Mouse (Mus musculus): ENCODE results near the gene Tut4.
A peak's percentile ranks its signal among the peaks of the same experiment; 100 is the strongest.

The Tut4 gene

GRCm38 (mm10) chr4:108459231-108460155 is at the start of gene Tut4:
TSS of gene Tut4 (plus strand) at chr4:108459426.
- peak; percentile 98 for DNase-seq (ENCODE audit: extremely low spot score)

GRCm38 (mm10) chr4:108424587-108424986 is 34.6 kb upstream of the Tut4 start:
- no peak for DNase-seq (ENCODE audit: extremely low spot score)

- DNase-seq (ENCODE audit: extremely low spot score) = no peak
Measured at GRCm38 (mm10) chr4:108427719-108428340, 31.4 kb upstream of the Tut4 start.

DNA sequence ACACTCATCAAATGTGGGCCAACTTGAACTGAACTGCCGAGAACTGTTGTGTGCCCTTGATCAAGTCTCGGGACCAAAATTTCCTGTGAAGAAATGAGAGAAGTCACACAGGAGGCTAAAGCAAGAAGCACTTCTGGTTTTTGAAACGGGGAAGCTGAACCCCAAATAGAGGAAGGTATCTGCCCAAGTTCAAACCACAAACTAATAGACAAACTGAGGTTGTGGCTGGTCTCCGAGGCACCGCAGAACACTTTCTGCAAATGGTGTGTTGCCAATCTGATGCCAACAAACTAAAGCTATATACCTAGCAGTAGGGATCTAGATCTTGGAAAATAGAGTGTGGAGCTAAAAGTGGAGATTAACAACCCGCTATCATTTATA is 30.9 kb upstream of the Tut4 start:
- DNase-seq (ENCODE audit: extremely low spot score) = no peak

DNA sequence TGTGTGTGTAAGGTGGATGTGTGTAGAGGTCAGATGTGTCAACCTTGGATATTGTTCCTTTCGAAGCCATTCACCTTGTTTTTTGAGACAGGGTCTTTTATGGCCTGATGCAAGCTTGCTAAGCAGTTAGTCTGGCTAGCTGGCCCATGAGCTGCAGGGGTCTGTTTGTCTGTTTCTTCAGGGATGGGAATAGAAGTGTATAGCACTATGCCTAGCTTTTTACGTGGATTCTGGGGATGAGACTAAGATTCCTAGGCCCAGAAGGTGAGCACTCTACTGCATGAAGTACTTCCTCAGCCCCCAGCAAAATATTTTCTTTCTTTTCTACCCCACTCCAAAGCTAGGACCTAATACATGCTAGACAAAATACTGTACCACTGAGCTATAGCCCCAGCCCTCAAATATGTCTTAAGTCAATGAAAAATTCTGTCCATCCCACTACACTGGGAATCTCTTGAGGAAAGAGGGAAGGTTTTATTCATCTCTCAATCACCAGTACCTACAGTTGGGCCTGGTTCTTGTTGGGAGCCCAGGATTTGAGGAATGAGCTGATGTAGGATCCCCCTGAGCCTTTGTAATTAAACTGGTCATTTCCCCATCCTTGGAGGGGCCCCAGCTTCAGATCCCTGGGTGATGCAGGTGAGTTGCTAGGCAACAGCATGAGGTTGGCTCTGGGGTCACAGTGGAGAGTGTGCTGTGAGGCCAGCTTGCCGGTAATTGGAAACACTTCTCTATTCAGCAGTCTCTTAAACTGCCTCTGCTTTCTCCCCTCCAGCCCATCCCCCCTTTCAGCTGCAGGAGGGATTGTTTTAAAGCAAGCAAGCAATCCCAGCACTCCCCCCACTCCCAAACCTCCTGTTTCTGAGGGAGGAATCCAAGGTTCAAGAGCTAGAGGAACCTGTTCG is 28.3 kb upstream of the Tut4 start:
- DNase-seq (ENCODE audit: extremely low spot score) = peak; percentile 85

GRCm38 (mm10) chr4:108431561-108431936 is 27.7 kb upstream of the Tut4 start:
- DNase-seq (ENCODE audit: extremely low spot score) = no peak

DNA sequence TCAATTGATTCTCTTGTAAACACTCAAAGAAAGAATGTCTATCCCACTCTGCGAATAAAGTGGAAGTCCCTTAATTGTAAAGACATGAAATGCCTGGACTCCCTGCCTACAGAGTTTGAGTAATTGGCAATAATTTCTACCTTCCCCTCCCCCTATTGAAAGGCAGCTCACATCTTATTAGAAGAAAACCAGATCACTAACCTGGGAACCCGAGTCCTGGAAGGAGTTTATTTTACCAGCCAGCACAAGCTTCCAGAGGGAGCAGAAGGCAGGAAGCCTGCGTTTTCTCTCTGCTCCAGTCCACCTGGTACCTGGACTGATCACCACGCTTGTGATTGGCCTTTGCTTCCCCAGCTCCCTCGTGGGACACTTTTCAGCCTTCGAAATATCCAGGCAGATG is 25.9 kb upstream of the Tut4 start:
- DNase-seq (ENCODE audit: extremely low spot score) = peak; percentile 46

DNA sequence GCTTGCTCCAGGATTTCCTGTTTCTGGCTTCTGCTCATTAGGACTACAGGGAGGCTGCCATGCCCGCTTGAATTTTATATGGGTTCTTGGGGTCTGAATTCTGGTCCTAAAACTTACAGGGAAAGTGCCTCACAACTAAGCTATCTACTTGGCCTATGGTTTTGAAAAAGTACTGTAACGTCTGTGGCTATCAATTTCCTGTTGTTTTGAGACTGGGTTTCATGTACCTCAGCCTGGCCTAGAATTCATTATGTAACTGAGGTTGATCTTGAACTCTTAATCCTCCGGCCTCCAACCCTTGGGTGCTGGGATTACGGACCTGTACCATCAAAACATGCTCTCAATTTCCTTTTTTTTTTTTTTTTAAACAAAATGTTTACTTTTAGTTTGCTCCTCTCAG is 25.0 kb upstream of the Tut4 start:
- no peak for DNase-seq (ENCODE audit: extremely low spot score)

DNA sequence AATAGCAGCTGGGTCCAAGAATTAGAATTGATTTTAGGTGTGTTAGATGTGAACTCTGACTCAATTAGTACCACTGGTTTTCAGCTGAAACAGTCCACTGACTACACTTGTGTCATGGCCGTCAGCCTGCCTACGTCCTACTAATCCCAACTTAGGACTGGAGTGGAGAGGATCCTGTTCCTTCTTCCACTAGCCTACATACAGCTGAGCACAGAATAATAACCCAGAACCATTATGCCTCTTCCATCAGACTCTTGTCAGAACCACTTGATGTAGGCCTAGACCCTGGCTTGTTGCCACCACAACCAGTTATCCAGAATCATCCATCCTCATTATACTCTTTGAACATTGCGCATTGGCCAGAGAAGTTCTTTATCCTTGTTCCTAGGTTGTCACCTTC is 24.4 kb upstream of the Tut4 start:
- DNase-seq (ENCODE audit: extremely low spot score) = no peak

- DNase-seq (ENCODE audit: extremely low spot score) = no peak
Measured at GRCm38 (mm10) chr4:108435646-108436045, 23.6 kb upstream of the Tut4 start.

- no peak for DNase-seq (ENCODE audit: extremely low spot score)
Measured at GRCm38 (mm10) chr4:108436225-108436624, 23.0 kb upstream of the Tut4 start.

DNA sequence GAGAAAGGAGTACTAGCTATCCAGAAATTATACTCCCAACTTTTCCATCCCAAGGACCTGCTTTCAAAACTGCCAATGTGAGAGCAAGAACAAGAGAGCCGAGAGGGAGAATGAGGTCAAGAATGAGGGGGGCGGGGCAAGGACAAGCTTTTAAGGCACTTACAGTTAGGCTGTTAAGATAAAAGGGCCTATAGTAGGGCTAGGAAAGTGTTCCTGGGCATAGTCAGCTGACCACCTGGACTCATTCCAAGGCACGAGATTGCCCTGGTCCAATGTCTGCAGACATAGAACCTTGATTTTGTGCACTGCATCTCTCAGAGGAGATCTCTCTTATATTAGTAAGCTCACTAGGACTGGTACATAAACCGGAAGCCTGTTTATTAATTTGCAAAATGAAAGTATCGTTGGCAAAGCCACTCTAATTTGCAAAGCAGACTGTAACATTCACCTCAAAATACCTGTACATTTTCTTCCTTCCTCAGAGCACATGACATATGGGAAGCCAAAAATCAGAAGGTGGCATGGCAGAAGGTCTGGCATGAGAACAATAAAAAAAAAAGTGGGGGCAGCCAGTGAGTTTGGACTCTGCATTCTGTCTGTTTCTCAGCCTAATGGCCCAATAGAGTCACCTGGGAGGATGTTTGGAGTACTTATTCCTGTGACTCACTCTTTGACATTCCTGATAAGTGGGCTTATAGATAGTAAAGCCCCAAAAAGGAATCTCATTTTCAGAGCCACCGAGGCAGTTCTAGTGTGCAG is 21.0 kb upstream of the Tut4 start:
- DNase-seq (ENCODE audit: extremely low spot score) = no peak

DNA sequence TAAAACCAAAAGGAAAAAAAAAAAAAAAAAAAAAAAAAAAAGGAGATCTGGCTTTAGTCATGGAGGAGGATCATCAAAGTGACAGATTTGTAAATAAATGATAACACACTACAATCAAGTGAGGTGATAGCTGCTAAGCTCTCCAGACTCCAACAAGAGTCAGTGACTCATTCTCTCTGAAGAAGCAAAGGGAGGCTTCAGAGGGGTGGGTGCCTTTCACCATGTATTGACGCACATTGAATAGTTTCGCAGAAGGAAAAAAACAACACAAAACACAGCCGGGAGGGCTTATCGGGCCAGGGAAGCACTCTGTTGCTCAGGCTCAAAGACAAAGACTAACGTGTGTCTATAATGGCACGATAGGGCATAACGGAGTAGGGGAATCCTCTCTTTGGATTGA is 11.1 kb upstream of the Tut4 start:
- no peak for DNase-seq (ENCODE audit: extremely low spot score)

DNA sequence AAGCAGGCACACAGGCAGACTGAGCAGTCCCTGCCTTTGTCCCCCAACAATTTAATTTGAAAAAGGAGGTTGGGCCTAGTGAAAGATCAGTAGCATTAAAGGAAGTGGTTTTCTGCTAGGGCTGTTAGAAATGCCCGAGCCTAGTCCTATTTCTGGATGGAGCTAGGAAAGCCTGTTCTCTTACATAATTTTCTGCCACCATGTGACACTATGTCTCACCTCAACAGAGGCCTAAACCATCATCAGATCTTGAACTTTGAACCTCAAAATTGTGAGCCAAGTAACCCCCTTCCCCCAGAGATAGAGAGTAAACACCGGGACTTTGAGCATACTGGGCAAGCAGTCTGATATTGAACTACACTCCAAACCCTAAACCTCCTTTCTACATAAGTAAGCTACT is 3.2 kb upstream of the Tut4 start:
- no peak for DNase-seq (ENCODE audit: extremely low spot score)

DNA sequence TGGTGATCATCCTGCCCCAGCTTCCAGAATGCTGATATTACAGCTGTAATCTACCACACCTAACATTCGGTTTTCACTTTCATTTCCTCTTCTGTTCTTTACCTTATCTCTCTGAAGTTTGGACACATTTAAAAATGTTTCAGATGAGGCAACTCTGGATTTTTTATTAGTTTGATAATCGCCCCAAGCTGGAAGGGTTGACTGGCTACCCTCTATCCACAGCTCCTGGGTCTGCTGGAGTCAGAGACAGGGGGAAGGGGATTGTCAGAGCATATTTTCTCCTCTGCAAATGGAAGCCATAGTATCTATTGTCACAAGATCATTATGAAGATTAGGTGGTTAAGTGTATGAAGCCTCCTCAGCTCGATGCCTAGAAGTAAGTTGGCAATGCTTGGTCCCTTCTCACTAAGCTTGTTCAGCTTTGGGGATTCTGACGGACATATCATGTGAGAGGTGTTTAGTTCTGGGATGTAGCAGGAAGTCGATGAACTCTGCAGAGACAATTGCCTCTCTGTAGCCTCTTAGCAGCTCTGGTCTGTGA is 955 bp upstream of the Tut4 start:
- DNase-seq (ENCODE audit: extremely low spot score) = peak; percentile 34

- DNase-seq (ENCODE audit: extremely low spot score) = peak; percentile 70
Measured at GRCm38 (mm10) chr4:108460156-108460923, 1.1 kb downstream of the Tut4 start.

DNA sequence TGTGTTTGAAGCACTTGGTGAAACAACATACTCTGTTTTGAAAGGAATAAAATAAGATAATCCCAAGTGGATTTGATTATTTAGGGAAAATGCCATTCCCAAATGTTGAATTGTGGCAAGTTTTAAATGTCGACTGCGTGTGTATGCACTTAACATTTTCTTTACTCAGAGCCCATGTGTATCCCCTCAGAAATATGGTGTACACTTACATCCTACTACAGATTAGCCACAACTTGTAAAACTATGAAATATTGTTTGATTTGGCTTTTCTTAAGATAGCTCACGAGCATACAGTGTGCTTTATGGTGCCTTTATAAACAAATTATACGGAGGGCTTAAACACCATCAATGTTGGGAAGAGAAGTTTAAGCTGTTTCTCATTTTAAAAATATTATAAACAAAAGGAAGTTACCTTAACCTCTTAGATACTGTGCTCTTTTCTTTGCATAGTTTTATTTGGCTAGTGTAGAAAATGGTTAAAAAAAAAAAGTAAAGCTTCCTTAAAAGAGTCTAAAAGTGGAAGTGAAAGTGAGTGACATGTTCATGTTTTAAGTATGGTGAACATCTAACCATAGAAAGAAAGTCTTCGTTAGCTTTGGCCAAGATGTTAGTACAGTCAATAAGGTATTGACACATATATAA is 2.2 kb downstream of the Tut4 start:
- no peak for DNase-seq (ENCODE audit: extremely low spot score)

- DNase-seq (ENCODE audit: extremely low spot score) = no peak
Measured at GRCm38 (mm10) chr4:108473586-108473985, 14.4 kb downstream of the Tut4 start.

GRCm38 (mm10) chr4:108482776-108483175 is 23.6 kb downstream of the Tut4 start:
- DNase-seq (ENCODE audit: extremely low spot score) = no peak

DNA sequence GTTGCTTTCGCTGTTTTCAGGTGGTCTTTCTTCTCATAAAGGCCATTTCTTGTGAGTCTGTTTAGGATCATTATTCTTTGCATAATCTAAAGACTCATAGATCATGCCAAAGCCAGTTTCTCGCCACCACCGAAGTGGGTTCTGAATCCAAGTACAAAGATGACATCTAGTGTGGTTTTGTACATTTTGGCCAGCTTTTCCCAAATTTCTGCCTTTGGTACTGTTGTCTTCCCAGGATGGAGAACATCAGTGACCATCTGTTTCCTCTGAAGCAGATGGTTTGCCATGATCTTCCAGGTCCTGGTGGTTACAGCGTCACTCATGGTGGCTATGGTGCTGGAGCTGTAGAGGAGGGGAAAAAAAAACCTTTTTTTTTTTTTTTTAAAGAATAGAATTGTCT is 25.0 kb downstream of the Tut4 start:
- no peak for DNase-seq (ENCODE audit: extremely low spot score)

Measured in embryo, embryonic 9.5 days (tissue).